Mouse (Mus musculus) heart, postnatal 0 days (tissue): ENCODE measurements around the gene Olfr1223. TPM values are rescaled to one million over a fixed set of nuclear protein-coding genes. Genes with fewer than 3 reads are reported as not detected.
"Not testable (repeated sequence)": the region's sequence is repeated elsewhere in the genome, so short reads cannot be mapped to it uniquely, and the experiment has no call there.

Experiments used
- ATAC-seq: fragments of 200-750 bp; cut with Nextera tagmentation; 2 replicates; pipeline ENCODE4 v1.8.0; 2017; ENCODE audit warnings: low read depth, moderate number of reproducible peaks, moderate library complexity; ENCODE audit not compliant: insufficient read depth
- DNase-seq: peaks from one replicate; pipeline ENCODE4 v3.0.0-alpha.2; 2016; ENCODE audit warnings: low spot score
- H3K27ac ChIP-seq: fragments of 300-500 bp; sonication (generic); 2 replicates; pipeline ENCODE4 v1.5.1; 2014; ENCODE audit warnings: low read depth, mild to moderate bottlenecking
- H3K27me3 ChIP-seq: fragments of 300-500 bp; sonication (generic); 2 replicates; pipeline ENCODE4 v1.6.1; 2014; ENCODE audit warnings: low read length, mixed read lengths; ENCODE audit not compliant: control insufficient read depth, insufficient read depth
- H3K36me3 ChIP-seq: fragments of 300-500 bp; sonication (generic); replicated peaks from 2 replicates; pipeline ENCODE4 v1.6.1; 2014; ENCODE audit warnings: low read length, mixed read lengths; ENCODE audit not compliant: control insufficient read depth, insufficient read depth
- H3K4me1 ChIP-seq: fragments of 300-500 bp; sonication (generic); 2 replicates; pipeline ENCODE4 v1.6.1; 2014; ENCODE audit warnings: antibody characterized with exemption; ENCODE audit not compliant: control insufficient read depth, insufficient read depth
- H3K4me2 ChIP-seq: fragments of 300-500 bp; sonication (generic); 2 replicates; pipeline ENCODE4 v1.6.1; 2014; ENCODE audit warnings: low read depth, mild to moderate bottlenecking, low read length, moderate library complexity
- H3K4me3 ChIP-seq: fragments of 300-500 bp; sonication (generic); 2 replicates; pipeline ENCODE4 v1.5.1; 2014; ENCODE audit warnings: low read depth, low read length
- H3K9ac ChIP-seq: fragments of 300-500 bp; sonication (generic); replicated peaks from 2 replicates; pipeline ENCODE4 v1.6.1; 2014; ENCODE audit warnings: low read depth, low read length, mixed read lengths
- H3K9me3 ChIP-seq: fragments of 300-500 bp; sonication (generic); replicated peaks from 2 replicates; pipeline ENCODE4 v1.6.1; 2016; ENCODE audit warnings: low read length; ENCODE audit not compliant: control insufficient read depth
- CTCF ChIP-seq: IDR thresholded peaks from 2 replicates; pipeline ENCODE4 v1.5.1; 2016; ENCODE audit warnings: antibody characterized with exemption, control low read depth, low read depth
- EP300 ChIP-seq: IDR thresholded peaks from 2 replicates; pipeline ENCODE4 v1.6.1; 2016; ENCODE audit warnings: antibody characterized with exemption, low read depth
- WGBS: fragments of 180-500 bp; shearing (Covaris S2); extraction: QIAGEN DNeasy Blood & Tissue Kit; methylation state at CpG from one replicate; pipeline ENCODE4 v1.1.7; 2014; 5-methylcytosine and 5-hydroxymethylcytosine counted together
- polyA plus RNA-seq: library from polyadenylated mRNA; unstranded; fragments of >200 nt; fragmentation: Nextera tagmentation; extraction: Ambion mirVana; gene quantifications from 2 replicates; pipeline ENCODE4 v1.2.1, GENCODE M21; 2015
- total RNA-seq: library from RNA; depleted of rRNA; stranded (reverse); fragments of >200 nt; gene quantifications from 2 replicates; pipeline ENCODE4 v1.2.3, GENCODE M21; 2014; ENCODE audit warnings: low replicate concordance; rRNA removed

Gene Olfr1223
- total RNA-seq (not detected in 2 replicates), polyA plus RNA-seq (not detected in 2 replicates)

DNA sequence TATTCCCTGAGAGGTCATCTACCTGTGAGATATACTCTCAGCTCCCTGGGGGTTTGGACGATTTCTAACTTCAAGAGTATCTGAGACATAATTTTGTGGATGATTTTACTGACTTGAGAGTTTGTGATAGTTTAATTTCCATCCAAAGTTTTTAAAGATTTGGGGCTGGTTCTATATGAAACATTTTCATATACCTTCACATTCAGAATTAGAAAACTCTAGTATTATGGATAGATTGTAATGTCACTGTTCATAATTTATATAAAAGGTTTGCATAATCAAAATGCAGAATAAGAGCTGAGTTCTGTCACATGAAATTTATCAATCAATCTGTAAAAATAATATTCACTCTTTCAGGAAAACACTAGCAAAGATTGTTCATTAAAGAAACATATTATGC, at the start of gene Olfr1223:
TSS of gene Olfr1223 (minus strand) at position 101 of the 400 bp plus-strand sequence.
- ATAC-seq (no peak), DNase-seq (no peak)
- Histone ChIP-seq H3K9ac (no peak within 1 kb of the TSS), H3K9me3 (0 out of 2 replicates have a peak, but pooled peaks cover 5% of the 10 kb centered on the region), H3K4me3 (no peak within 1 kb of the TSS), H3K4me2 (no peak within 1 kb of the TSS), H3K4me1 (no peaks in the 10 kb centered on the region), H3K27ac (no peak within 1 kb of the TSS), H3K27me3 (no peaks in the 10 kb centered on the region), H3K36me3 (no peaks in the 10 kb centered on the region)
- WGBS = 40% methylated on average over 1 of the region's 1 CpGs
- TF ChIP-seq EP300 = no peak
- TF ChIP-seq CTCF = no peak

DNA sequence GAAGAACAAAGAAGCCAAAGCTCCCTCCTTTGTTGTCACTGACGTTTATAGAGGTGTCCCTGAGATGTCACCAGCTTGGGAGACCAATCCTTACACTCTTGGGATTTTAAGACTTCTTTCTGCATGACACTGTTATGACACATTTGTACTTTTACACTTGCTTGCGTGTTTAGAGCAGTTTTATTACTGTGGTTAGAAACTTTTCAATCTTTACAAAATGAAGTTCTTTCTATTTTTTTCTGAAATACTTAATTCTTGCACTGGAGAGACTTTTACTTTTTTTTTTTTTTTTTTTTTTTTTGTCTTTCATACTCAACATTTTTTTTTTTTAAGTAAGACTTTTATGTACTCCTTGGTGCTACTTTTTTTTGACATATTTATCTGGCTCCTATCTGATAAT, 48.6 kb upstream of the Olfr1223 start, which contains the start of gene Olfr1226:
TSS of gene Olfr1226 (minus strand) at position 101 of the 400 bp plus-strand sequence.
- WGBS = 52% methylated on average over 2 of the region's 2 CpGs
- no peak within 1 kb of the TSS for H3K27ac ChIP-seq
- DNase-seq (no peak), ATAC-seq (no peak)
- H3K36me3 ChIP-seq = no peaks in the 10 kb centered on the region
- H3K4me3 ChIP-seq = no peak within 1 kb of the TSS
- no peak within 1 kb of the TSS for H3K9ac ChIP-seq
- H3K4me2 ChIP-seq = no peak within 1 kb of the TSS
- no peaks in the 10 kb centered on the region for H3K4me1 ChIP-seq
- H3K27me3 ChIP-seq = no peaks in the 10 kb centered on the region
- TF ChIP-seq EP300 = no peak
- no peak for TF ChIP-seq CTCF
- H3K9me3 ChIP-seq = no peaks in the 10 kb centered on the region

DNA sequence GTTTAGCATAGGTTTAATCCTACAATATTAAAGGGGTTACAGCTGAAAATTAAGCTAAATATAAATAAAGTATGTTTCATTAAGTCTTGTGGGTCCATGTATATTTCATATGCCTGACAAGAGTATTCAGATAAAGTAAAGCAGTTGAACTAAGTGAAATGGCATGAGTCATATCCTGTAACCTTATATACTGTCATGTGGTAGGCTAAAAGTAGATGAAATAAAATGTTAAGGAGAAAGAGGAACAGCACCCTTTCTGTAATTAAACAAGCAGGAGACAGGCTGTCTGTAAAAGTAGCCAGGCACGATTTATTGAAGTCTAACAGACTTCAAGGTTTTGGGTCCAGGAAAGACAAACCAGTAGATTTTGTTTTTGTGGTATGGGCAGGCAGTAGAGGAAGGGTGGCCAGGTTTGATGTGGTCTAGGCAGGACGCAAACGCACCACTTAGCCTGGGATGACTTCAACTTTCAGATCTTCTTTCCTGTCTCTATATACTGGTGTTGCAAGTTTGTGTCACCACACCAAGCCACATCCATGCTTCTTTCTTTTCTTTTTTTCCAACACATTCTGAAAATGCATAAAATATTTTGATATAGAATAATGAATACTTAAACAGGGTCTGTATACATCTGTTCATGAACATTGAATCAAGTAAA, 45.1 kb upstream of the Olfr1223 start:
- TF ChIP-seq CTCF = no peak
- TF ChIP-seq EP300 = no peak
- DNase-seq (no peak), ATAC-seq (no peak)
- no peaks in the 10 kb centered on the region for H3K9me3 ChIP-seq
- no peaks in the 10 kb centered on the region for H3K36me3 ChIP-seq
- WGBS = 70% methylated on average over 3 of the region's 3 CpGs
- H3K9ac ChIP-seq = no peak overlapping the region
- no peak overlapping the region for H3K4me3 ChIP-seq
- no peaks in the 10 kb centered on the region for H3K4me1 ChIP-seq
- H3K4me2 ChIP-seq = no peak overlapping the region
- H3K27me3 ChIP-seq = no peaks in the 10 kb centered on the region
- H3K27ac ChIP-seq = no peak overlapping the region

GRCm38 (mm10) chr2:89174569-89174968, 23.2 kb upstream of the Olfr1223 start, which contains the start of gene Olfr1225:
Gene Olfr1225, minus strand, starts transcription at chr2:89174669.
- no peak within 1 kb of the TSS for H3K4me3 ChIP-seq
- ATAC-seq (no peak), DNase-seq (no peak)
- no peaks in the 10 kb centered on the region for H3K4me1 ChIP-seq
- H3K27me3 ChIP-seq = no peaks in the 10 kb centered on the region
- no peak within 1 kb of the TSS for H3K9ac ChIP-seq
- H3K36me3 ChIP-seq = no peaks in the 10 kb centered on the region
- H3K27ac ChIP-seq = no peak within 1 kb of the TSS
- no peak within 1 kb of the TSS for H3K4me2 ChIP-seq
- 64% methylated on average over 1 of the region's 1 CpGs for WGBS
- no peak for TF ChIP-seq EP300
- no peak for TF ChIP-seq CTCF
- H3K9me3 ChIP-seq = no peaks in the 10 kb centered on the region

- not testable (repeated sequence) for H3K9ac ChIP-seq, DNase-seq, H3K27me3 ChIP-seq, H3K27ac ChIP-seq, H3K9me3 ChIP-seq, ATAC-seq, H3K4me3 ChIP-seq, H3K4me1 ChIP-seq, H3K36me3 ChIP-seq, H3K4me2 ChIP-seq
- WGBS = 71% methylated on average over 4 of the region's 4 CpGs
These were observed 13.4 kb upstream of the Olfr1223 start for GRCm38 (mm10) chr2:89164711-89165110.

DNA sequence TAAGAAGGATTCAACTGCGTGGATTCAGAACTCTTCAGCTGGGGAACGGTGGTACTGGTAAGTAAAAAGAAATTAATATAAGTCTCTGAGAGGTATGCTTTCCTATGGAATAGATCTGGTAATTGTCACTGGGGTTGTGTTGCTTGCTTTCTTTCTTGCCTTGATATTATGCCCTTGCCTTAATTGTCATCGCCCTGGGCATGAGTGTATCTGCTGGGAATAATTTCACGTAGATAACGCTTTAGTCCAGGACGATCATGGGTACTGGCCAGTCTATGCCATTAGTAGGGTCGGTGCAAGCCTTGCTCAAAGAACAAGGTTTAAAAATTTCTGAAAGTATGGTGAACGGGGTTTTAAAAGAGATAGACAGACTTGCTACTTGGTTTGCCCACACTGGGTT, 12.6 kb upstream of the Olfr1223 start, which contains the start of gene Olfr1224-ps1:
TSS of gene Olfr1224-ps1 (minus strand) at position 101 of the 400 bp plus-strand sequence.
- not testable (repeated sequence) for H3K27ac ChIP-seq, H3K9ac ChIP-seq, ATAC-seq, H3K9me3 ChIP-seq, DNase-seq, H3K27me3 ChIP-seq, H3K4me3 ChIP-seq, H3K4me1 ChIP-seq, H3K36me3 ChIP-seq, H3K4me2 ChIP-seq
- 81% methylated on average over 8 of the region's 8 CpGs for WGBS
